Mouse (Mus musculus) stomach, embryonic 16.5 days (tissue): ENCODE measurements at regions not wholly inside any gene's neighbourhood (a gene's known extent, or its start where the extent isn't known, plus 50 kb on each side); places are given as distances from the start of the nearest gene placed in this dataset.

Source experiments
- ATAC-seq: fragments of 200-750 bp; cut with Nextera tagmentation; 2 replicates; pipeline ENCODE4 v1.8.0; 2017; ENCODE audit warnings: moderate number of reproducible peaks, moderate TSS enrichment; ENCODE audit not compliant: insufficient read depth, low FRiP score
- H3K27ac ChIP-seq: fragments of 300-500 bp; sonication (generic); 2 replicates; pipeline ENCODE4 v1.5.1; 2014; ENCODE audit warnings: low read length
- H3K27me3 ChIP-seq: fragments of 300-500 bp; sonication (generic); 2 replicates; pipeline ENCODE4 v1.6.1; 2014; ENCODE audit warnings: low read length, control low read depth, mixed read lengths; ENCODE audit not compliant: control insufficient read depth, insufficient read depth
- H3K36me3 ChIP-seq: fragments of 300-500 bp; sonication (generic); 2 replicates; pipeline ENCODE4 v1.6.1; 2014; ENCODE audit warnings: low read length; ENCODE audit not compliant: control insufficient read depth, insufficient read depth
- H3K4me1 ChIP-seq: fragments of 300-500 bp; sonication (generic); 2 replicates; pipeline ENCODE4 v1.6.1; 2014; ENCODE audit warnings: low read length, control low read depth, mixed read lengths; ENCODE audit not compliant: control insufficient read depth, insufficient read depth
- H3K4me2 ChIP-seq: fragments of 300-500 bp; sonication (generic); 2 replicates; pipeline ENCODE4 v1.6.1; 2014; ENCODE audit warnings: low read depth, low read length, mixed read lengths
- H3K4me3 ChIP-seq: fragments of 300-500 bp; sonication (generic); replicated peaks from 2 replicates; pipeline ENCODE4 v1.5.1; 2014; ENCODE audit warnings: mild to moderate bottlenecking, low read length
- H3K9ac ChIP-seq: fragments of 300-500 bp; sonication (generic); 2 replicates; pipeline ENCODE4 v1.6.1; 2014; ENCODE audit warnings: low read length
- H3K9me3 ChIP-seq: fragments of 300-500 bp; sonication (generic); replicated peaks from 2 replicates; pipeline ENCODE4 v1.6.1; 2016; ENCODE audit warnings: low read length, control low read depth; ENCODE audit not compliant: control insufficient read depth
- WGBS: fragments of 180-500 bp; shearing (Covaris S2); extraction: QIAGEN DNeasy Blood & Tissue Kit; methylation state at CpG from one replicate; pipeline ENCODE4 v1.1.7; 2014; 5-methylcytosine and 5-hydroxymethylcytosine counted together

GRCm38 (mm10) chr1:169354021-169354420 lies 177.2 kb downstream of the Nuf2 start:
- Histone ChIP-seq H3K27me3 (no peaks in the 10 kb centered on the region), H3K4me2 (no peak overlapping the region), H3K36me3 (no peaks in the 10 kb centered on the region), H3K27ac (no peak overlapping the region), H3K9ac (no peak overlapping the region), H3K9me3 (no peaks in the 10 kb centered on the region), H3K4me3 (no peak overlapping the region), H3K4me1 (peaks cover 15% of the 10 kb centered on the region)
- 56% methylated on average over 5 of the region's 5 CpGs for WGBS
- ATAC-seq = no peak

GRCm38 (mm10) chr1:169347692-169348091 lies 183.6 kb downstream of the Nuf2 start:
- H3K27me3 ChIP-seq = no peaks in the 10 kb centered on the region
- H3K4me1 ChIP-seq = no peaks in the 10 kb centered on the region
- H3K27ac ChIP-seq = no peak overlapping the region
- no peak overlapping the region for H3K9ac ChIP-seq
- H3K9me3 ChIP-seq = no peaks in the 10 kb centered on the region
- 39% methylated on average over 2 of the region's 2 CpGs for WGBS
- H3K4me2 ChIP-seq = no peak overlapping the region
- no peaks in the 10 kb centered on the region for H3K36me3 ChIP-seq
- ATAC-seq = no peak
- H3K4me3 ChIP-seq = no peak overlapping the region

- WGBS = 97% methylated on average over 1 of the region's 1 CpGs
- H3K4me1 ChIP-seq = no peaks in the 10 kb centered on the region
- no peak for ATAC-seq
- no peak overlapping the region for H3K4me3 ChIP-seq
- H3K9me3 ChIP-seq = no peaks in the 10 kb centered on the region
- H3K9ac ChIP-seq = no peak overlapping the region
- no peak overlapping the region for H3K4me2 ChIP-seq
- H3K36me3 ChIP-seq = no peaks in the 10 kb centered on the region
- no peak overlapping the region for H3K27ac ChIP-seq
- H3K27me3 ChIP-seq = no peaks in the 10 kb centered on the region
Measured at GRCm38 (mm10) chr1:169346876-169347275, 184.4 kb downstream of the Nuf2 start.

GRCm38 (mm10) chr1:169341131-169341530 lies 190.1 kb downstream of the Nuf2 start:
- no peak overlapping the region for H3K9ac ChIP-seq
- no peak for ATAC-seq
- H3K36me3 ChIP-seq = no peaks in the 10 kb centered on the region
- no peaks in the 10 kb centered on the region for H3K27me3 ChIP-seq
- H3K4me2 ChIP-seq = no peak overlapping the region
- no peaks in the 10 kb centered on the region for H3K4me1 ChIP-seq
- H3K4me3 ChIP-seq = no peak overlapping the region
- 54% methylated on average over 1 of the region's 1 CpGs for WGBS
- H3K27ac ChIP-seq = no peak overlapping the region
- no peaks in the 10 kb centered on the region for H3K9me3 ChIP-seq

GRCm38 (mm10) chr1:169338461-169338860 lies 192.8 kb downstream of the Nuf2 start:
- no peak overlapping the region for H3K4me2 ChIP-seq
- no peaks in the 10 kb centered on the region for H3K36me3 ChIP-seq
- no peak overlapping the region for H3K4me3 ChIP-seq
- H3K9me3 ChIP-seq = no peaks in the 10 kb centered on the region
- WGBS = 45% methylated on average over 4 of the region's 4 CpGs
- H3K27me3 ChIP-seq = no peaks in the 10 kb centered on the region
- H3K27ac ChIP-seq = no peak overlapping the region
- no peak overlapping the region for H3K9ac ChIP-seq
- no peak for ATAC-seq
- H3K4me1 ChIP-seq = no peaks in the 10 kb centered on the region

- H3K9ac ChIP-seq = no peak overlapping the region
- no peak overlapping the region for H3K4me2 ChIP-seq
- no peaks in the 10 kb centered on the region for H3K27me3 ChIP-seq
- H3K27ac ChIP-seq = no peak overlapping the region
- H3K36me3 ChIP-seq = no peaks in the 10 kb centered on the region
- WGBS = 79% methylated on average over 5 of the region's 5 CpGs
- no peaks in the 10 kb centered on the region for H3K4me1 ChIP-seq
- no peaks in the 10 kb centered on the region for H3K9me3 ChIP-seq
- H3K4me3 ChIP-seq = no peak overlapping the region
- no peak for ATAC-seq
Measured at GRCm38 (mm10) chr1:169332165-169332564, 199.1 kb downstream of the Nuf2 start.

- Histone ChIP-seq H3K9ac (no peak overlapping the region), H3K4me2 (no peak overlapping the region), H3K27ac (no peak overlapping the region), H3K27me3 (no peaks in the 10 kb centered on the region), H3K36me3 (no peaks in the 10 kb centered on the region), H3K4me1 (no peaks in the 10 kb centered on the region), H3K9me3 (no peaks in the 10 kb centered on the region), H3K4me3 (no peak overlapping the region)
- WGBS = 71% methylated on average over 8 of the region's 8 CpGs
- ATAC-seq = no peak
Measured at GRCm38 (mm10) chr1:169313241-169313640, 218.0 kb downstream of the Nuf2 start.

- ATAC-seq = no peak
Measured at GRCm38 (mm10) chr1:169283440-169283839, 247.8 kb downstream of the Nuf2 start.

GRCm38 (mm10) chr1:169270750-169271149 lies 260.5 kb downstream of the Nuf2 start:
- Histone ChIP-seq H3K27me3 (no peaks in the 10 kb centered on the region), H3K9ac (no peak overlapping the region), H3K27ac (no peak overlapping the region), H3K9me3 (no peaks in the 10 kb centered on the region), H3K36me3 (no peaks in the 10 kb centered on the region), H3K4me1 (no peaks in the 10 kb centered on the region), H3K4me2 (no peak overlapping the region), H3K4me3 (no peak overlapping the region)
- 58% methylated on average over 4 of the region's 4 CpGs for WGBS
- ATAC-seq = no peak

More at GRCm38 (mm10) chr1:169283440-169283839, 247.8 kb downstream of the Nuf2 start:
- 92% methylated on average over 5 of the region's 5 CpGs for WGBS
- no peak overlapping the region for H3K27ac ChIP-seq
- H3K4me1 ChIP-seq = no peaks in the 10 kb centered on the region
- no peaks in the 10 kb centered on the region for H3K9me3 ChIP-seq
- no peak overlapping the region for H3K9ac ChIP-seq
- no peak overlapping the region for H3K4me2 ChIP-seq
- H3K4me3 ChIP-seq = no peak overlapping the region
- H3K36me3 ChIP-seq = no peaks in the 10 kb centered on the region
- H3K27me3 ChIP-seq = no peaks in the 10 kb centered on the region
